Mouse (Mus musculus) heart, embryonic 11.5 days (tissue): Measurements from ENCODE around the gene Slc26a9. TPM values are rescaled to one million over a fixed set of nuclear protein-coding genes. Genes with fewer than 3 reads are reported as not detected.

ENCODE experiments used
- ATAC-seq: fragments of 200-750 bp; cut with Nextera tagmentation; replicated peaks from 2 replicates; pipeline ENCODE4 v1.8.0; 2017; ENCODE audit warnings: moderate library complexity; ENCODE audit not compliant: insufficient number of reproducible peaks, low FRiP score, low TSS enrichment
- H3K27ac ChIP-seq: fragments of 300-500 bp; sonication (generic); 2 replicates; pipeline ENCODE4 v1.5.1; 2014; ENCODE audit warnings: mild to moderate bottlenecking, low read depth, low read length
- H3K27me3 ChIP-seq: fragments of 300-500 bp; sonication (generic); 2 replicates; pipeline ENCODE4 v1.6.1; 2014; ENCODE audit warnings: mild to moderate bottlenecking, low read length, mixed read lengths; ENCODE audit not compliant: control insufficient read depth, insufficient read depth
- H3K36me3 ChIP-seq: fragments of 300-500 bp; sonication (generic); 2 replicates; pipeline ENCODE4 v1.6.1; 2014; ENCODE audit warnings: mild to moderate bottlenecking, low read length, moderate library complexity, mixed read lengths; ENCODE audit not compliant: control insufficient read depth, insufficient read depth
- H3K4me1 ChIP-seq: fragments of 300-500 bp; sonication (generic); 2 replicates; pipeline ENCODE4 v1.6.1; 2014; ENCODE audit warnings: low read length; ENCODE audit not compliant: control insufficient read depth, insufficient read depth
- H3K4me2 ChIP-seq: fragments of 300-500 bp; sonication (generic); 2 replicates; pipeline ENCODE4 v1.6.1; 2014; ENCODE audit warnings: mild to moderate bottlenecking, moderate library complexity
- H3K4me3 ChIP-seq: fragments of 300-500 bp; sonication (generic); 2 replicates; pipeline ENCODE4 v1.5.1; 2014; ENCODE audit warnings: low read depth, low read length
- H3K9ac ChIP-seq: fragments of 300-500 bp; sonication (generic); 2 replicates; pipeline ENCODE4 v1.6.1; 2014; ENCODE audit warnings: mild to moderate bottlenecking, low read depth, low read length, moderate library complexity
- H3K9me3 ChIP-seq: fragments of 300-500 bp; sonication (generic); replicated peaks from 2 replicates; pipeline ENCODE4 v1.6.1; 2016; ENCODE audit warnings: low read length; ENCODE audit not compliant: control insufficient read depth
- WGBS: fragments of 180-500 bp; shearing (Covaris S2); extraction: QIAGEN DNeasy Blood & Tissue Kit; methylation state at CpG from one replicate; pipeline ENCODE4 v1.1.7; 2014; ENCODE audit not compliant: insufficient replicate concordance; 5-methylcytosine and 5-hydroxymethylcytosine counted together
- polyA plus RNA-seq: library from polyadenylated mRNA; unstranded; fragments of >200 nt; fragmentation: Nextera tagmentation; extraction: Ambion mirVana; gene quantifications from 2 replicates; pipeline ENCODE4 v1.2.1, GENCODE M21; 2014

Gene Slc26a9
- polyA plus RNA-seq, 1 experiment from 2014 or later, result not detected

GRCm38 (mm10) chr1:131703482-131703881, 40.3 kb upstream of the Slc26a9 start:
- no peak overlapping the region for H3K27ac ChIP-seq
- ATAC-seq, result no peak
- 81% methylated on average over 2 of the region's 2 CpGs for WGBS

GRCm38 (mm10) chr1:131708338-131708737, 35.5 kb upstream of the Slc26a9 start:
- H3K9me3 ChIP-seq, result no peaks in the 10 kb centered on the region
- no peak overlapping the region for H3K4me2 ChIP-seq
- H3K27me3 ChIP-seq, result no peaks in the 10 kb centered on the region
- no peak for ATAC-seq
- H3K9ac ChIP-seq, result no peak overlapping the region
- no peaks in the 10 kb centered on the region for H3K4me1 ChIP-seq
- H3K27ac ChIP-seq, result no peak overlapping the region
- WGBS, result 20% methylated on average over 4 of the region's 4 CpGs
- no peaks in the 10 kb centered on the region for H3K36me3 ChIP-seq
- no peak overlapping the region for H3K4me3 ChIP-seq

More at GRCm38 (mm10) chr1:131703482-131703881, 40.3 kb upstream of the Slc26a9 start:
- H3K4me2 ChIP-seq, result no peak overlapping the region
- no peak overlapping the region for H3K9ac ChIP-seq
- H3K4me1 ChIP-seq, result peaks cover 4% of the 10 kb centered on the region; the same call in 1 of the 2 replicates
- H3K9me3 ChIP-seq, result no peaks in the 10 kb centered on the region
- H3K36me3 ChIP-seq, result no peaks in the 10 kb centered on the region
- H3K4me3 ChIP-seq, result no peak overlapping the region
- no peaks in the 10 kb centered on the region for H3K27me3 ChIP-seq

DNA sequence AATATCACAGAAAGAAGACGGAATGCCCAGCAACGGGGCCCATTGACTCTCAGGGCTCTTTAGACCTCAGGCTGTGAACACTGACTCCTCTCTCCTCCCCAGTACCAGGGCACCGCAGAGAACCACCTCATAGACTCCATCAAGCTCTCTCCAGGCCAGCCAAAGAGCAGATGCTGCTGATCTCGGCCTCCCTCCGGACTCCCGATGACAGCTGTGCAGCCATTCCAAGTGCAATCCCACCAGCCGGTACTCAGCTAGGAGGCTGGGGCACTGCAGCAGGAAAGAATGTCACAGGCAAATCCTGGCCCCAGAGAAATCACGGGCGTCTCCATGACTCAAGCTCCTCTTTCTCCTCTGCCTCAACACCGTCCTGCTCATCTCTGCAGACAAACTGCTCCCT, 32.3 kb upstream of the Slc26a9 start:
- Histone ChIP-seq H3K9me3 (no peaks in the 10 kb centered on the region), H3K27me3 (no peaks in the 10 kb centered on the region), H3K4me1 (0 out of 2 replicates have a peak, but pooled peaks cover 4% of the 10 kb centered on the region), H3K27ac (no peak overlapping the region), H3K9ac (no peak overlapping the region), H3K4me3 (no peak overlapping the region), H3K36me3 (no peaks in the 10 kb centered on the region), H3K4me2 (no peak overlapping the region)
- ATAC-seq, result no peak
- WGBS, result 67% methylated on average over 10 of the region's 10 CpGs

- Histone ChIP-seq H3K4me1 (0 out of 2 replicates have a peak, but pooled peaks cover 4% of the 10 kb centered on the region), H3K4me2 (no peak overlapping the region), H3K9me3 (no peaks in the 10 kb centered on the region), H3K4me3 (no peak overlapping the region), H3K36me3 (no peaks in the 10 kb centered on the region), H3K27ac (no peak overlapping the region), H3K9ac (no peak overlapping the region), H3K27me3 (no peaks in the 10 kb centered on the region)
- 17% methylated on average over 2 of the region's 2 CpGs for WGBS
- peak; percentile 32; the same call in 1 of the 2 replicates for ATAC-seq
These were observed 31.4 kb upstream of the Slc26a9 start for GRCm38 (mm10) chr1:131712386-131712785.

GRCm38 (mm10) chr1:131714388-131715337, 29.2 kb upstream of the Slc26a9 start:
- H3K9ac ChIP-seq, result no peak overlapping the region
- H3K27ac ChIP-seq, result no peak overlapping the region
- WGBS, result 59% methylated on average over 20 of the region's 20 CpGs
- H3K4me1 ChIP-seq, result 0 out of 2 replicates have a peak, but pooled peaks cover 4% of the 10 kb centered on the region
- H3K27me3 ChIP-seq, result no peaks in the 10 kb centered on the region
- H3K36me3 ChIP-seq, result no peaks in the 10 kb centered on the region
- no peak overlapping the region for H3K4me2 ChIP-seq
- no peak overlapping the region for H3K4me3 ChIP-seq
- ATAC-seq, result no peak
- no peaks in the 10 kb centered on the region for H3K9me3 ChIP-seq

GRCm38 (mm10) chr1:131718952-131719694, 24.7 kb upstream of the Slc26a9 start:
- Histone ChIP-seq H3K9ac (no peak overlapping the region), H3K4me1 (0 out of 2 replicates have a peak, but pooled peaks cover 4% of the 10 kb centered on the region), H3K36me3 (no peaks in the 10 kb centered on the region), H3K27me3 (no peaks in the 10 kb centered on the region), H3K27ac (no peak overlapping the region), H3K9me3 (no peaks in the 10 kb centered on the region), H3K4me3 (no peak overlapping the region), H3K4me2 (no peak overlapping the region)
- WGBS, result 73% methylated on average over 16 of the region's 16 CpGs
- no peak for ATAC-seq

GRCm38 (mm10) chr1:131721989-131722388, 21.8 kb upstream of the Slc26a9 start:
- Histone ChIP-seq H3K4me3 (no peak overlapping the region), H3K4me1 (no peaks in the 10 kb centered on the region), H3K27me3 (no peaks in the 10 kb centered on the region), H3K27ac (no peak overlapping the region), H3K4me2 (no peak overlapping the region), H3K9me3 (no peaks in the 10 kb centered on the region), H3K36me3 (no peaks in the 10 kb centered on the region), H3K9ac (no peak overlapping the region)
- 77% methylated on average over 3 of the region's 3 CpGs for WGBS
- ATAC-seq, result no peak

DNA sequence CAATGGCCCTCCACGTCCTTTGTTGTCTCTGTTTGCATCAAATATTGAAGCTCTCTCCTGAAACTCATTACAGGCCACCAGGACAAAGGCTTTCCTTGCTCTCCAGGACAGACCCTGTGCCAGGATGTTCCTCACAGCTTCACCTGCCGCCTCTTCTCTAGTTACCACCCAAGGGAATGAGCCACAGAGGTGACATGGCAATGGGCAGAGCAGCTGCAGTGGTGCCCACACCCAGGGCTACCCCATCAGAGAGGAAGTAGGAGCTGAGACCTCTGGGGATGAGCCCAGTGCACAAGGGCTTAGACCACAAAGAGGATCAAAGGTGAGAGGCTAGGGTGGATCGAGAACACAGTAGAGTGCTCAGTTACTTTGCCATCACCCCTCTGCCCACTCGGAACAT, 20.3 kb upstream of the Slc26a9 start:
- Histone ChIP-seq H3K9me3 (no peaks in the 10 kb centered on the region), H3K36me3 (no peaks in the 10 kb centered on the region), H3K27ac (no peak overlapping the region), H3K9ac (no peak overlapping the region), H3K27me3 (no peaks in the 10 kb centered on the region), H3K4me1 (no peaks in the 10 kb centered on the region), H3K4me3 (no peak overlapping the region), H3K4me2 (no peak overlapping the region)
- 76% methylated on average over 4 of the region's 4 CpGs for WGBS
- no peak for ATAC-seq
